Mouse (Mus musculus) midbrain, postnatal 0 days (tissue): Measurements from ENCODE around the gene Rnf227. TPM values are rescaled to one million over a fixed set of nuclear protein-coding genes. Genes with fewer than 3 reads are reported as not detected.

ENCODE experiments used
- ATAC-seq: fragments of 200-750 bp; cut with Nextera tagmentation; 2 replicates; pipeline ENCODE4 v1.8.0; 2017; ENCODE audit warnings: moderate number of reproducible peaks, mild to moderate bottlenecking, moderate TSS enrichment, moderate library complexity; ENCODE audit not compliant: low FRiP score
- DNase-seq: peaks from one replicate; pipeline ENCODE4 v3.0.0-alpha.2; 2015; ENCODE audit warnings: low spot score
- H3K27ac ChIP-seq: fragments of 300-500 bp; sonication (generic); 2 replicates; pipeline ENCODE4 v1.5.1; 2014; ENCODE audit warnings: low read depth, mild to moderate bottlenecking, low read length, mixed read lengths
- H3K27me3 ChIP-seq: fragments of 300-500 bp; sonication (generic); 2 replicates; pipeline ENCODE4 v1.6.1; 2014; ENCODE audit warnings: low read length, control low read depth, mixed read lengths; ENCODE audit not compliant: insufficient read depth
- H3K36me3 ChIP-seq: fragments of 300-500 bp; sonication (generic); 2 replicates; pipeline ENCODE4 v1.6.1; 2014; ENCODE audit warnings: low read length, control low read depth, mixed read lengths; ENCODE audit not compliant: insufficient read depth
- H3K4me1 ChIP-seq: fragments of 300-500 bp; sonication (generic); 2 replicates; pipeline ENCODE4 v1.6.1; 2014; ENCODE audit warnings: mild to moderate bottlenecking, control low read depth, antibody characterized with exemption, low read length, mixed read lengths; ENCODE audit not compliant: insufficient read depth
- H3K4me2 ChIP-seq: fragments of 300-500 bp; sonication (generic); 2 replicates; pipeline ENCODE4 v1.6.1; 2014; ENCODE audit warnings: low read depth, mild to moderate bottlenecking, low read length, mixed read lengths; ENCODE audit not compliant: poor library complexity, severe bottlenecking
- H3K4me3 ChIP-seq: fragments of 300-500 bp; sonication (generic); 2 replicates; pipeline ENCODE4 v1.5.1; 2014; ENCODE audit warnings: low read depth, mild to moderate bottlenecking, low read length, moderate library complexity
- H3K9ac ChIP-seq: fragments of 300-500 bp; sonication (generic); replicated peaks from 2 replicates; pipeline ENCODE4 v1.6.1; 2014; ENCODE audit warnings: mild to moderate bottlenecking, low read length, moderate library complexity, mixed read lengths; ENCODE audit not compliant: poor library complexity, severe bottlenecking
- H3K9me3 ChIP-seq: fragments of 300-500 bp; sonication (generic); 2 replicates; pipeline ENCODE4 v1.6.1; 2016; ENCODE audit warnings: low read length, control low read depth
- CTCF ChIP-seq: IDR thresholded peaks from 2 replicates; pipeline ENCODE4 v1.5.1; 2016; ENCODE audit warnings: antibody characterized with exemption, mild to moderate bottlenecking
- WGBS: fragments of 180-500 bp; shearing (Covaris S2); extraction: QIAGEN DNeasy Blood & Tissue Kit; methylation state at CpG from one replicate; pipeline ENCODE4 v1.1.7; 2014; 5-methylcytosine and 5-hydroxymethylcytosine counted together
- polyA plus RNA-seq: library from polyadenylated mRNA; unstranded; fragments of >200 nt; fragmentation: Nextera tagmentation; extraction: Ambion mirVana; gene quantifications from 2 replicates; pipeline ENCODE4 v1.2.1, GENCODE M21; 2015
- total RNA-seq: library from RNA; depleted of rRNA; stranded (reverse); fragments of >200 nt; gene quantifications from 2 replicates; pipeline ENCODE4 v1.2.3, GENCODE M21; 2014

The Rnf227 gene
- total and polyA plus RNA-seq, 2 experiments from 2014 or later: 245 to 383 TPM

DNA sequence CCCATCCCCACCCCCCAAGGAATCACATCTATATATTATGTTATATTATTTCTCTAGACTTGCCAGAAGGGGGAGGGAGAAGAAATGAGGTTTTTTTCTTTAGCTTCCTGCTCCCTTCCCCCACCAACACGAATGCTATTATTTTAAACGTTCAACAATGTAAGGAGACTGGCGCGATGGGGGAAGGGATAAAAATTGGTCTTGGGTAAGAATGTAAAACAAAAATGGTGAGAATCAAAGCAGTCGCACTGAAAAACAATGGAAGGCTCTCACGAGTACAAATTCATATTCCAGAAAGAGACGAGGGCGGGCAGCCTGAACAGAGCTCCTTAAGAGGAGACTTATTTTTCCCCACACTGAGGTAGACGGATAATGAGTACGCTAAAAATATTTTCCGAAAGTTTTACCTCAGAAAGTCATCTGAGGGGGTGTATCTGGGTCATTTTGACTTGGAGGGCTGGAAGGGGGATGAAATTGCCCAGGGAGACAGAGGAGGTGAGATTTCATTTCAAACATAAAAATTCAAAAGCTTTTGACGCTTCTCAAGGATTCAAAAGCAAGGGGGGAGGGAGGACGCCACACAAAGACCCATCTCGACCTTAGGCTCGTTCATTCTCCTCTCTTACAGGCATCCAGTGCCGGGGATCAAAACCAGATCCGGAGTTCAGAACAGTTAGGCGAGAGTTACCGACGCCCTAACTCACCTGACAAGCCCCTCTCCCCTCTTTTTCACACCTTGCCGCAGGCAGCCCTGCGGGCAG is 26.8 kb downstream of the Rnf227 start:
- Histone ChIP-seq H3K9me3 (no peaks in the 10 kb centered on the region), H3K36me3 (peaks cover 17% of the 10 kb centered on the region), H3K4me2 (peak overlapping the region; percentile 88), H3K4me3 (peak overlapping the region; percentile 89), H3K4me1 (peaks cover 18% of the 10 kb centered on the region), H3K27ac (peak overlapping the region; percentile 99), H3K27me3 (no peaks in the 10 kb centered on the region), H3K9ac (peak overlapping the region; percentile 50)
- peak; percentile 52 for DNase-seq
- no peak for ATAC-seq
- under 1% methylated on average over 22 of the region's 22 CpGs for WGBS
- TF ChIP-seq CTCF: peak; percentile 7; the same call in 1 of the 2 replicates

DNA sequence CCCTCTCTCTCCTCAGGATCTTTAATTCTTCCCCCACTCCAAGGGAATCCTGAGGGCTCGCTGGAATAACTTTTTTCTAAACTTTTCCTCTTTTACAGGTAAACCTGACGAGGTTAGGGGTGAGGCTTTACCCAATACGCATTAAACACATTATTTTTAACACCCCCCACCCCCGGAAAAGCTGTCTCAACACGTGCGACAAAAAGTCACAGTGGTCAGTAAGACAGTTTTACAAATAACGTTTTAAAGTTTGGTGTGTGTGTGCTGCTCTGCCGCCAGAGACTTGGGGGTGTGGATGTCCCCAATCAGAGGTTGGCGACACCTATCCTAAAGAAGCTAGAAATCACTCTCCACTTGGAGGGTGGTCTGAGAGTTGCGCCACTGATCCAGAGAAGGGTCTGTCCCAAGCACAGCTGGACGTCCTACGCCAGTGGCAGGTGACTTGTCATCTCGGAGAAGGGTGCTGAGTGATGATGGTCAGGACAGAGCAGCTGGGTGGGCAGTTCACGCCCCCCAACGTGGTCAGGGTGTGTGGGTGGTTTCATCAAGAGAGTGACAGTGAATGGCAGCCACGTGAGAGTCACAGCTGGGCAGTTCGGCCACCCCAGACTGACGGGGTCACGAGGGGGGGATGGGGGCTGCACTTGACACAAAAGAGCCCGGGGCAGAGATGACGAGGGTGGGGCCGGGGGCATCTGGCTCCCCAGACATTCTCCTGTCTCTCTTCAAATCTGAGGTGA is 27.5 kb downstream of the Rnf227 start:
- Histone ChIP-seq H3K9me3 (no peaks in the 10 kb centered on the region), H3K9ac (peak overlapping the region; percentile 100), H3K27me3 (no peaks in the 10 kb centered on the region), H3K36me3 (peaks cover 12% of the 10 kb centered on the region; the same call in 1 of the 2 replicates), H3K4me1 (peaks cover 18% of the 10 kb centered on the region), H3K4me3 (peak overlapping the region; percentile 89), H3K27ac (peak overlapping the region; percentile 99), H3K4me2 (peak overlapping the region; percentile 88)
- no peak for DNase-seq
- 1% methylated on average over 22 of the region's 22 CpGs for WGBS
- no peak for TF ChIP-seq CTCF
- no peak for ATAC-seq

DNA sequence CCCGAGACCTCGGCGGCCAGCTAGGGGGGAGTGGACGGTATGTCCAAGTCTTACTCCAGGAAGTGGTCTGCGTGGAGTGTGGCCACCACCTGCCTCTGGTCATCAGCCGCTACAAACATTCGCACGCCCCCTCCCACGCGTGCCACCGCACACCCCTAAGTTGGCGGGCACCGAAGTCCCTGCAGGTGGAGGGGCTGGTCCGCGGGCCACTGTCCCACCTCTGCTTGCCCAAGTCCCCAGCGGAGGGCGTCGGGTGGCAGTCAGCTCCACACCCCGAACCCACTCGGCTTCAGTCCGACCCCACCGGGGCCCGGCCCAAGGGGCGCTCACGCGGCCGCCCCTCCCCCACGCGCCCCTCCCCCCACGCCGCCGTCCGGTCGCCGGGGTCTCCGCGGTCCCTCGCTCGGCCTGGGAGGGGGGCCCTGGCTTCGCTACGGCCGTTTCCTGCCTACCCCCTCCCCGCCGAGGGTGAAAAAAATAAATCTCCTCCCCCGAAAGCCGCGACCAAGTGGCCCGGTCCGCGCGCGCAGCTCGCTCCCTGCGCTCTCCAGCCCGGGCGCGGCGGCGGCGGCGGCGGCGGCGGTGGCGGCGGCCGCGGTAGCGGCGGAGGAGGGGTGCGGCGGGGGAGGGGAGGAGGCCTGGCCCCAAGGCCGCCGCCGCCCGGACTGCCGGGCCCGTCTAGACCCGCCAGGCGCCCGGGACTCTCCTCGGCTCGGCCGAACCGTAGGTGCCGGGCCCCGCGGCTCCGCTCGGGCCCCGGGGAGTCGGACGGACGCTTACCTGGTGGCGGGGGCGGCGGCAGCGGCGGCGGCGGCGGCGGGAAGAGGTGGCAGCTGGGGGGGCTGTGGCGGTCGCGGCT is 28.3 kb downstream of the Rnf227 start:
- Histone ChIP-seq H3K4me2 (peak overlapping the region; percentile 88), H3K4me3 (peak overlapping the region; percentile 89), H3K27ac (peak overlapping the region; percentile 99), H3K4me1 (peaks cover 18% of the 10 kb centered on the region), H3K9me3 (no peaks in the 10 kb centered on the region), H3K27me3 (no peaks in the 10 kb centered on the region), H3K36me3 (0 out of 2 replicates have a peak, but pooled peaks cover 5% of the 10 kb centered on the region), H3K9ac (peak overlapping the region; percentile 100)
- ATAC-seq (no peak), DNase-seq (no peak)
- no peak for TF ChIP-seq CTCF
- WGBS: 1% methylated on average over 31 of the region's 106 CpGs

DNA sequence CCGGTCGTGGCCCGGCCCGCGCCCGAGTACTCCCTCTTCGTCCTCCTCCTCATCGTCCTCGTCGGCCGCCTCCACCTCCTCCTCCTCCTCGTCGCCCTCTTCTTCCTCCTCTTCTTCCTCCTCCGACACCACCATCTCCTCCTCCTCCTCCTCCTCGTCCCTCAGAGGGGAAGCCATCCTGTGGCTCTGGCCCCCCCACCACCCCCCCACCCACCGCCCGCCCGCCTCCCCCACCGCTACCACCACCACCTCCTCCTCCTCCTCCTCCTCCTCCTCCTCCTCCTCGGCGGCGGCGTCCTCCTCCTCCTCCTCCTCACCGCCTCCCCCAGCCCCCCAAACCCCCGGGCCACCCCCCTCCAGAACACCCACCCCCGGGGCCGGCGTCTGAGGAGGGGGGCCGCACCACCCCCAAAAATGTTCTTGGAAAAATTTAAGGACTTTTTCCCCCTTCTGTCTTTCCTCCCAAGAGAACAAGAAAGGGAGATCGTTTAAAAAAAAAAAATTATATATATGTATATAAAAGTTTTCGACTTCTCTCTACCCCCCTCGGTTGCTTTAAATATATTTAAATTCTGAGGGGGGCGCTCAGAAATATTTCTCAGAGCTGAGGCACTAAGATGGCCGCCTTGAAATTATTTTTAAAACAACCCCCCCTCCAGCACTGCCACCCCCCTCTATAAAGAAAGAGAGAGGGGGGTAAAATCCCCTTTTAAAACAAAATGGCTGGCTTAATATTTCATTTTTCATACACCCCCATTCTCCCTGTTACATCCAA is 29.1 kb downstream of the Rnf227 start, which contains the start of gene Chd3:
Gene Chd3, minus strand, starts transcription at position 192 of the 775 bp plus-strand sequence.
- DNase-seq: no peak
- WGBS: under 1% methylated on average over 23 of the region's 34 CpGs
- H3K4me2 ChIP-seq: peak within 1 kb of the TSS; percentile 88
- peaks cover 15% of the 10 kb centered on the region for H3K4me1 ChIP-seq
- no peaks in the 10 kb centered on the region for H3K27me3 ChIP-seq
- TF ChIP-seq CTCF: no peak
- ATAC-seq: no peak
- peaks cover 2% of the 10 kb centered on the region; the same call in 1 of the 2 replicates for H3K36me3 ChIP-seq
- peak within 1 kb of the TSS; percentile 99 for H3K27ac ChIP-seq
- no peaks in the 10 kb centered on the region for H3K9me3 ChIP-seq
- peak within 1 kb of the TSS; percentile 89 for H3K4me3 ChIP-seq
- H3K9ac ChIP-seq: peak within 1 kb of the TSS; percentile 100
